Mouse (Mus musculus) left cerebral cortex, postnatal 36 days (tissue): ENCODE results near the gene Coro1c. TPM values are rescaled to one million over a fixed set of nuclear protein-coding genes. Genes with fewer than 3 reads are reported as not detected.
"Not testable (repeated sequence)": the region's sequence is repeated elsewhere in the genome, so short reads cannot be mapped to it uniquely, and the experiment has no call there.

Experiments used
- DNase-seq, 2 experiments: peaks; one replicate each; pipeline ENCODE4 v3.0.0; 2021 to 2022; ENCODE audit warnings: low spot score in 2 of 2, mixed read lengths in 1 of 2
- intact Hi-C: fragments of 180-260 bp; cut with DNase I; formaldehyde crosslinking; loops from one replicate; pipeline ENCODE4 v1.15.1; 2025
- total RNA-seq, 2 experiments: library from RNA; stranded (reverse); gene quantifications; 2 replicates each; pipeline ENCODE4 v1.2.3; 2021

Coro1c gene
- total RNA-seq, 2 experiments from 2014 or later: 73.7 to 87.8 TPM

DNA sequence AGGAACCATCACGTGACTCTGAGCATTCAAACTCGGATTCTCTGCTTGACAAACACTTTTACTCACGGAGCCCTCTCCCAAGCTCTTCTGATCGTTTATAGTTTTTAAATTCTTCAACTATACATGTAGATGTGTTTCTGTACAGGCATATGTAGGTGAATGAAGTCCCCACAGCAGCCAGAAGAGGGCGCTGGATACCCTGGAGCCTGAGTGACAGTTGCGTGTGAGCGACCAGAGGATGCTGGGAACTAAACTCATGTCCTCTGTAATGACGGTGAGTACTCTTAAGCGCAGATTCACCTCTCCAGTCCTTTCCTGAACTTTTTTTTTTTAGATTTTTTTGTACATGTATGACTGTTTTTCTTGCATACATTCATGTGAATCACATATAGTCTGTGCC lies 95.0 kb downstream of the Coro1c start:
- DNase-seq: no peak
- intact Hi-C loops: loop anchor here (10.0 kb wide), 1 partner anchor 449 kb away; no protein-coding TSS in a partner anchor

DNA sequence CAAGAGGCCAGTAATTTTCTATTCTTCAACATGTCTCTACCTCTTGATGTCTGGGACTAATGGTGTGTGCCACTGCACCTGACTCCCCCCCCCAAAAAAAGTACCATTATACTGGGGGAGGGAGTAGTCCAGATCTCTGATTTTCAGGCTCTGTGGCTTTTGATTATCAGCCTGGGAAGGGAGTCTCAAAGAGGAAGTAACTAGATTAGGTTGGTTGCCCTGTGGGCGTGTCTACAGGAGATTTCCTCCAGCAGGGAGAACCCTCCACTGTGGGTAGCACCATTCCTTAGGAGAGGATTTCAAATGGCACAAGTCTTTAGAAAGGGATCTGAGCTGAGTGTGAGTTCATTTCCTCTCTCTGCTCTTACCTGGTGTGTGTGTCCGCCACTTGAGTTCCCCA lies 95.9 kb downstream of the Coro1c start:
- no peak for DNase-seq
- intact Hi-C loops: loop anchor here (10.0 kb wide), 1 partner anchor 448 kb away; no protein-coding TSS in a partner anchor

DNA sequence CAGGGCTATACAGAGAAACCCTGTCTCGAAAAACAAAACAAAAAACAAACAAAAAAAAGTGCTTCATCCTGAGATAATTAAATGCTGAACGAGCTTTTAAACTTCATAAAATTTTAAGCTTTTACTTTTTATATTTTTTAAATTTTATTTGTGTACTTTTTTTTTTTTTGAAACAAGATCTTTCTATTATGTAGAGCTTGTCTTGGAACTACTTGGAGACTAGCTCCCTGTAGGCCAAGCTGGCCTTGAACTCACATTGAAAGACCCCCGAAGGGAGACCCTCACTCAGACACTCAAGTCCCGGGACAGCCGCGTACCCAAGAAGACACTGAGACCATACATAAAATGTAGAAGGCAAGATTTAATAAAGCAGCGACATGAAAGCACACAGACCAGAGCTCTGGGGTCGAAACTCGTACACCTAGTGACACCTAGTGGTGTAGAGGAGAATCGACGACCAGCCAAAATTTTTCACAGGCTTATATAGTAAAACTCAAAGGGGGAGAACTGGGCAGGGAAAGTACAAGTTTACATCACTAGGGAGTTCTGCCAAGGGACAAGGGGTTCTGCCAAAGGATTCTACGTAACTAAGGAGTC lies 96.6 kb downstream of the Coro1c start:
- DNase-seq: not testable (repeated sequence)
- intact Hi-C loops: loop anchor here (10.0 kb wide), 1 partner anchor 447 kb away; no protein-coding TSS in a partner anchor

DNA sequence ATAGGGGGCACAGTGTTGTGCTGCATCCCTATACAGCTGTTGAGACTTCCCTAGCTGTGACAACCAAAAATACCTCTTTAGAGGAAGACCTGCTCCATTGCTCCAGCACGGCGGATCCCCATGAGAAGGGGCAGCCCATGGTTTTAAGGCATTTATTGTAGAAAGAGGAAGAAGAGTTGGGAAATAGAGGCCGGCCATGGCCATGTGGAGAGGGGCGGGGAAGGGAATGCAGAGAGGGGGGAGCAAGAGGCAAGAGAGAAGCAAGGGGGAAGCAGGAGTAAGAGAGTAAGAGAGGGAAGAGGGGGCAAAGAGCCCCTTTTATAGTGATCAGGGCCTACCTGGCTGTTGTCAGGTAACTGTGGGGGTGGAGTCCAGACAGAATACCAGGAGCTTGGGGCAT lies 98.4 kb downstream of the Coro1c start:
- intact Hi-C loops: loop anchor here (10.0 kb wide), 1 partner anchor 445 kb away; no protein-coding TSS in a partner anchor
- DNase-seq: no peak

DNA sequence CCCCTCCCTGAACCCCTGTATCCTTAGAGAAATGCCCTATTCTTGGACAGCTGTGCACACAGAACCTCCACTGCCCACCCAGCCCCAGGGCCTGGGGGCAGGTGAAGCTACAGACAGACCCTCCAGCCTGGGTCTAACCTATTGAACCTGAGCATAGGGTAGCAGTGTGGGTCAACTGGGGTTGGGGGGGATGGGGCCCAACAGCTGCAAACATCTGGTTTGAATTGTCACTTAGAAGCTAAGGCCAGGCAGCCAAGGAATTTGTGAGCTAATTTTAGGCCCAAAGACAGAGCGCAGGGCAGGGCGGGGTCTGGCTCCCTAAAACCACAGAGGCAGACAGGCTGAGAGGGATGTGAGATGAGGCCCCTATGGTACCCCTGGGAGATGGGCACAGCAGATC lies 100.4 kb downstream of the Coro1c start:
- intact Hi-C loops: no loop called here
- no peak for DNase-seq

DNA sequence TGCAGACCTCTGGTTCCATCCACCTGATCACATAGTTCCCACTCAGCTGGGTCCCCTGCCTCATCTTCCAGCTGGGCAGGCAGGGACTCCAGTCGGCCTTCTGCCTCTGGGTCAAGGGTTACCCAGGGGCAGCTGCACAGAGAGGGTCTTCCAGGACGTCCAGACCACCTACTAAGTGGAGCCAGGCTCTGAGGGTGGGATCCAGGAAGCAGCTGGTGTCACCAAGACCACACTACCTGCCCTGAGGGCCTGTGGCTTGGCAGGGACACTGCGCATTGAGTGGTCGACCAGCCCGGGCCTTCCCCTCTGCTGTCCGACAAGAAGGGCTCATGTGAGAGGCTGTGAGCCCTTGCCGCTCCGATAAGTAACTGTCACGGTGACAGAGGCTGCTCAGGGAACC lies 100.8 kb downstream of the Coro1c start:
- intact Hi-C loops: no loop called here
- DNase-seq: no peak

DNA sequence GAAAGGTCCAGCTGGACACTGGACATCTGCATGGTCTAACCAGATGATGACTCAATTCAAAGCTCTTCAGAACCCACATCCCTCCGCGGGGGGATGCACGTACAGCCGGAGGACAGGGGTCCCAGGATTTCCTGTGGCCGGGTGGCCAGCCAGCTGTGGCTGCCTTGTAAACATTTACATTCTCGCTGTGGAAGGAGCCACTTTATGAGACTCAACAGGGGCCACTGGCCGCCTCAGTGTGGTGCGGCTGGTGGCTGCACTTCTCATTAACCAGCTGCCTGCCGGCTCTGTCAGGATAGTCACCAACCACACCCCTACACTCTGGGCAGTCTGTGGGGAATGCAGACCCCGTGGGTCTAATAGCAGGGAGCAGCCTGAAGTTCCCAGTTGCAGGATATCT lies 102.1 kb downstream of the Coro1c start:
- intact Hi-C loops: no loop called here
- DNase-seq: no peak

DNA sequence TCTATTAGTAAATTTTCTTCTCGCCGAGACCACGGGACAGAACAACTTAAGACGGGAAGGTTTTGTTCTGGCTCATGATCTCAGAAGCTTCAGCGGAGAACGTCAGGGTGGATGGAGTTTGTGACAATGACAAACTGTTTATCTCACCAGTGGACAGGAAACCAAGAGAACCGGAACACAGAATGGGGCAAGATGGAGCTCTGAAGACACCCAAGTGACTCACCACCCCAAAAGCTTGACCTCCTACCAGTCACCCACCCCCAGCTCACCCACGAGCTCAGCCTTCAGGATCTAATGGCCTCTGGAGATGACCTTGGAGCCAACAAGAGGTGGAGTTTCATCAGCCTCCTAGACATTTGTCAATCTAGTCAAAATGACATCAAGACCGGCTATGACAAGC lies 103.3 kb downstream of the Coro1c start:
- intact Hi-C loops: no loop called here
- DNase-seq: no peak

DNA sequence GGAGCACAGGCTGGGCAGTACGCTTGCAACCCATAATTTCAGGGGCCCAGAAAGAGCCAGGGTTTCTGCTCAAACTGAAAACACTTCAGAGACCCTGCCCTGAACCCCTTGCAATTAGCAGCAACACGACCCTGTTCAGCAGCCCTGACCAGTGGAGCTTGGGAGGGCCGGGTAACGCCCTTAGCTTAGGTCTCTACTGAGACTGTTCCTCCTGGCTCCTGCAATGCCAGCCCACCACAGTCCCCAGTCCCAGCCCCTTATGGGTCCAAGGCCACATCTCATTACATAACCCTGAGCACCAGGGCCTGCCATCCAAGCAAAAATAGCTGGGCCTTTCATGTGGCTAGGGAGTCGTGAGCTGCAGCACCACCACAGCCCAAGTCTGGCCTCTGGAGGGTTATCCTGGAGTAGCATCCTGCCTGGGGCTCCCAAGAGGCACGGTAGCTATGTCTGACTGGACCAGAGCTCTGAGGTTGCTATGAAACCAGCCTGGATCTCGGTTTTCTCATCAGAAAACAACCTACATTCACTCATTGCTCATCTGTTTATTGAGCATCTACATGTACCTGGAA lies 104.1 kb downstream of the Coro1c start:
- intact Hi-C loops: no loop called here
- no peak for DNase-seq

DNA sequence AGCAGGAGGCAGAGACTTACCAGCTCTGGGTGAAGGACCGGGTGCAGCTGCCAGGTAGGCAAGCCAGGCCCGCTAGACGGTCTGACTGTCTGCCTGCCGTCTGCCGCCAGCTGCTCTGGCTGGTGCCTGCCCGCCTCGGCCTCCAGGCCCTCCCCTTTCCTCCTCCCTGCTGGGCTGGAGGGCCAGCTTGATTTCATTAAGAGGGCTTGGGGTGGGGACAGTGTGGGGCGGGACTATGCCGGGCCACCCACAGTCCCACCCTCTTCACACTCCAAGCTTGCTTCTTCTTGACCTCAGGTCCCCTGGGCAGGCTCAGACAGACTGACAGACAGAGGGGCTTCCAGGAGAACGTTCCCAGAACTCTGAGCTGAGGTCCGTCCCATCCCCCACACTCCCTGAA lies 108.3 kb downstream of the Coro1c start, which contains the start of gene Tmem119:
Gene Tmem119 (minus strand): TSS at position 237 of the 400 bp plus-strand sequence.
- no peak for DNase-seq
- intact Hi-C loops: no loop called here

DNA sequence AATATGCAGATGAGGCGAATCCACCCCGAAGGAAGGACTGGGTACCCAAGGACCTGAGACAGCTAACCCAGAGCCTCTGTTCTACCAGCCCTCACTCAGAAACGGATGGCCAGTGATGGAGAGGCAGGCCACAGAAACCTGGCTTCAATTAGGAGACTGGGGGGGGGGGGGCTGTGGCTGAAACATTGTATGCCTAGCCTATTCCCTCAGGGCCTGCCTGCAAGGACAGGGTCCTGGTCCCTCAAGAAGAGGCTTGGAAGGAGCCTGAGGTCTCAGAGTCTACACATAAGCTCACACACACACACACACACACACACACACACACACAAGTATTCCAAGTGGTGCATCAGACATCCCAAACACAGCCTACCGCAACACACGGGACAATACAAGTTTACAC lies 108.9 kb downstream of the Coro1c start:
- intact Hi-C loops: no loop called here
- no peak for DNase-seq

DNA sequence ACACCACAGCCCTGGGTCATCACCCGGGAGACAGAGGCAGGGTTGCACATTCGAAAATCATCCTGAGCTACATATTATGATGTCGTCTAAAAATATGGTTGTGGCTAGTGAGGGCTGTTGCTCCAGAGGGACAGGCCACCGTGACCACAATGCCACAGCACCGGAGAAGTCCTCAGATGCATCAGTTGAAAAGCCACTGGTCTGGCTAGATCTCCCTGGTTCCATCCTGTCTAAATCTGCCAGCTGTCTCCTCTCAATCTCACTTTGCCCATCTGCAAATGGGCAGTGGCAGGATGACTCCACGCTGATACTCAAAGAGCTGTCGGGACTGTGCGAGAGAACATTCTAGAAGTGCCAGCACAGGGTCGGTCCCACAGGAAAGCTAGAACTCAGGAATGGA lies 110.0 kb downstream of the Coro1c start:
- intact Hi-C loops: no loop called here
- DNase-seq: no peak

DNA sequence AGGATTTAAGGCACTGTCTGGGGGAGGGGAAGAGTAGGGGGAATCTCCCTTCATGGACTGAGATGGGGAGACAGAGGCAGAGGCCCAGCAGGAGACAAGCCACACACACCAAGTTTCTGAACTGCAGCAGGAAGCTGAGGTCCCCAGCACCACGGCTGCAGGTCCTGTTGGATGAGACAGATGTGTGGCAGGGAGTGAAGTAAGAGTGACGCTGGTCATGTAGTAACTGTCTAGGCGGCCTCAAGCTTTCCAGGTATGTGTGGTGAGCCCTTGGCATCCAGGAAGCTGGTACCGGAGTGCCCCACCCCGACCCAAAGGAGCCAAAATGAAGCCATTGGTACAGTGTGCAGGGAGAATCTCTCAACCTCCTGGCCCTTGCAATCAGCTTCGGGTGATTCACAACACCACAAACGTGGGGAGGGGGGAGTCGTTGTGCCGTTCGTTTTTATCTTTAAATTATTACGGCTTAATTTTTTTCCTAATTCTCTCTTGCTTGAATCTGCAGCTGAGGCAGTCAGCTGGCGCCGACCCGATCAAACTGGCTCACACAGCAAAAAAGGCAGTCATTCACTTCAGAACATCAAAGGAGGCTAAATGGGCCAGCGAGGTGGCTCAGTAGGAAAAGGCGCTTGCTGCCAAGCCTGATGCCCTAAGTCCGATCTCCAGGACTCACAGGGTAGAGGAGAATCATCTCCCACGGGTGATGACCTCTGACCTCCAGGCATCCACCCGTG lies 111.2 kb downstream of the Coro1c start:
- no peak for DNase-seq

DNA sequence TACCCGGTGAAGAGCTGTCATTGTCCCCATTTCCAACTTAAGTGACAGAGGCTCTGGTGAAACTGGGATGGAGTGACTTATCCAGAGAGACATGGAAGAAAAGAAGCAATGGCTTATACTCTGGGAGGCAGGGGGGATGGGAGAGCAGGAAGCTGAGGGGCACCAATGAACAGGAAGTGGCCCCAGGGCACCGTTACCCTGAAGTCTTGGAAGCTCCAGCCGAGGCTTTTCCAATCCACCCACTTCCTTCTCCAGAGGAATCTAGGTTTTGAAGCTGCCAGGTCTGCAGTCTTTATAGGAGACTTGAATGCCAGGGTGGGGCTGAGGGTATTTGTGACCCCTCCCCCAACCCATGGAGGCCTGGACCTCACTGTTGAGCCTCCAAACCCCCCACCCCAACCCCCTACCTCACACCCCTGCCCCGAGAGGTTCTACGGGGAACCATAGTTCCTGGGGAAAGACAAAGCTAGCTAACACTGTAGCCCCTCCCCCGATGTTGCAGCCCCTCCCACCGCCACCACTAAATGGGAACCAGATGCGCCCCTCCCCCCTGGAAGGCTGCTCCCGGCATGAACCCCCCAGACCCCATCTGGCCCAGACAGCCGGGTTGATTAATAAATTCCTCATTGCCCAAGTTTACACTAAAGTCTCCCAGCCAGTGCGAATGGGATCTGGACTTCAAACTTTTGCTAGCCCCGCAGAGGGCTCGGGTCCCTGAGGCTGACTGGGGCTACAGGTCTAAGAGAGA lies 112.0 kb downstream of the Coro1c start:
- intact Hi-C loops: no loop called here
- DNase-seq: no peak

More for the DNA sequence above, 111.2 kb downstream of the Coro1c start:
- intact Hi-C loops: no loop called here

Other genes starting within 250 kb of the Coro1c start
- not detected for gene 1700069L16Rik, start 184.0 kb downstream of the Coro1c start, total RNA-seq
- 10 to 100 TPM; 11.8 to 12.3 TPM for gene Ficd, start 173.0 kb downstream of the Coro1c start, total RNA-seq
- 10 to 100 TPM; 34.3 to 45.9 TPM for gene Sart3, start 136.2 kb downstream of the Coro1c start, total RNA-seq
- 100 to 1,000 TPM; 121 to 134 TPM for gene Iscu, start 136.0 kb downstream of the Coro1c start, total RNA-seq
- 10 to 100 TPM; 22.1 to 25.2 TPM for gene Tmem119, start 108.2 kb downstream of the Coro1c start, total RNA-seq
- gene Selplg, start 76.1 kb downstream of the Coro1c start, total RNA-seq: 10 to 100 TPM; 29.3 to 32.2 TPM
- gene Ssh1, start 85.1 kb upstream of the Coro1c start, total RNA-seq: 10 to 100 TPM; 21.0 to 29.1 TPM
- not detected for gene Dao, start 94.9 kb upstream of the Coro1c start, total RNA-seq
- 10 to 100 TPM; 38.5 to 42.0 TPM for gene Usp30, start 156.7 kb upstream of the Coro1c start, total RNA-seq
- gene Svop, start 182.8 kb upstream of the Coro1c start, total RNA-seq: 100 to 1,000 TPM; 179 to 201 TPM
- gene Alkbh2, start 219.5 kb upstream of the Coro1c start, total RNA-seq: 1 to 10 TPM; 6.0 to 7.4 TPM
- 1 to 10 TPM; 3.3 to 5.3 TPM for gene Ung, start 221.6 kb upstream of the Coro1c start, total RNA-seq
- gene Acacb, start 237.8 kb upstream of the Coro1c start, total RNA-seq: 1 to 10 TPM; 3.9 to 6.9 TPM